Mouse (Mus musculus): ENCODE results near the gene Hey2. TPM values are rescaled to one million over a fixed set of nuclear protein-coding genes. Genes with fewer than 3 reads are reported as not detected.

The Hey2 gene
- not detected in 2 replicates for polyA plus RNA-seq (2012; ENCODE audit: insufficient read depth, low replicate concordance)

DNA sequence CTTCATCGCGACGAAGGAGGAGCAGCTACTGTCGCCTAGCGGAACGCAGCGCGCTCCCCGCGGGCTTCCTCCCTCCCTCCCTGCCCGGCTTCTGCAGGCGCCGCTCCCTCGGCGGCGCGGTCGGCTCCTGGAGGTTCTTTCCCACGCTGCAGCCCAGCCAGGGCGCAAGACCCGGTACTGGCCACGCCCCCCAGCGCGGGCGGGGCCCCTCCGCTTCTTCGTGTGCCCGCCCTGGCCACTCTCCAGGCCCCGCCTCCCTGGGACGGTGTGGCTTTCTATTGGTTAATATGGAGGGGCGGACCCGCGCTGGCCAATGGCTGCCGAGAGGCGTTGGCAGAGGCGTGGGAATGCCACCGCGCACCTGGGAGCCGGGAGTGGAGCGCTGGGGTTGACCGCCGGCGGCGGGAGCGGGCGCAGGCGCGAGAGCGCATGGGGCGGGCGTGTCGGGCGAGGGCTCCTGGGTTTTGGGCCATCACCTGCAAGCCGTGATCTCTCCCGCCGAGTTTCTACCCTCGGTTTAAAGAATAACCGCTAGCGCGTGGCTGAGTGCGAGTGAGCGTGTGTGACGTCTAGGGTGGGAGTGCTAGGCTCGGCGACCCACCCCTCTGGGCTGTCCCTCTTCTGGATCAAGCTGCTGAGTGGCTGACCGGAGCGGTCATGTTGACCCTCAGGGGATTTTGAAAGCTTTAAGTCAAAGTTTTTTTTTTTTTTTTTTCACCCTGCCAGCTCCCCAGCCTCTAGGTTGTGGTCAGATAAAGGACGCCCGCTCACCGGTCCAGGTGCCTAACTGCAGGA is at the start of gene Hey2:
TSS of gene Hey2 (minus strand) at position 159 of the 795 bp plus-strand sequence.
- Histone ChIP-seq H3K9me3 (no peaks in the 10 kb centered on the region; the same call in 1 of the 2 replicates), H3K36me3 (replicated peaks; ENCODE audit: low read length) (no peaks in the 10 kb centered on the region), H3K4me3 (replicated peaks) (peak within 1 kb of the TSS; percentile 91), H3K4me1 (peaks cover 30% of the 10 kb centered on the region), H3K27me3 (replicated peaks) (peaks cover 74% of the 10 kb centered on the region)
- TF ChIP-seq GATA1 (IDR thresholded peaks at IDR 0.05; ENCODE audit: borderline replicate concordance, low read length) (no peak), FLI1 (IDR thresholded peaks at IDR 0.05; ENCODE audit: low read length) (no peak)

DNA sequence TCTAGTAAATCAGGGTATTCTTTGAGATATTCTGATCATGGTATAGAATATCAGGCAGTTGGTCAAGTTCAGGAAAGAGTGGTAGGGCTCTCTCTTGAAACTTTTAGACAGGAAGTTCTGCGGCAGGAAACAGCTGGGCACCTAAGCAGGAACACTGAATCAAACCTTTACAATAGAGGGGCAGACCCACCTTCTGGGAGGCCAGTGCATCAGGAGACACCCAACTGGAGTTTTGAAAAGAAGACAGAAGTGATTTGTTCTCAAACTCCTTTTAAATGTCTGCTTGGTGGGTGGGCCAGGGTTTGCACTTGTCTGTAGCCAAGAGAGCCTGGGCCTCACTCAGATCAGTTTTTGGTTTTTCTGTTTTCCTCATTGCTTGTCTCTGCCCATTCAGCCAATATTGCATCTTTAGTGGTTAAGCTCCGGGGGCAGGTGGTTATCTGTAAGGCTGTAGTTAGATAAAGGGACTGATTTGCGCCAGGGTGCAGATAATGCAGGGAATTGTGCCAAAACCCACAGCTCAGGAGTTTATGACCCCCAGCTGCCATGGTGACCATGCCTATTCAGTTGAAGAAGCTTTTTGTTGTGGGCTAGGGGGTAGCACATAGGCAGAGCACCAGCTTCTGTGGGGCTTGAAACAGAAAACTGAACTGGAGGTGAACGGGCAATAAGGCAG is 40.6 kb upstream of the Hey2 start:
- H3K9me3 ChIP-seq: 0 out of 2 replicates have a peak, but pooled peaks cover 4% of the 10 kb centered on the region
- H3K36me3 ChIP-seq (replicated peaks; ENCODE audit: low read length): no peaks in the 10 kb centered on the region
- TF ChIP-seq GATA1 (IDR thresholded peaks at IDR 0.05; ENCODE audit: borderline replicate concordance, low read length) (no peak), FLI1 (IDR thresholded peaks at IDR 0.05; ENCODE audit: low read length) (no peak)
- H3K4me3 ChIP-seq (replicated peaks): no peak overlapping the region
- no peaks in the 10 kb centered on the region for H3K27me3 ChIP-seq (replicated peaks)
- H3K4me1 ChIP-seq: no peaks in the 10 kb centered on the region

DNA sequence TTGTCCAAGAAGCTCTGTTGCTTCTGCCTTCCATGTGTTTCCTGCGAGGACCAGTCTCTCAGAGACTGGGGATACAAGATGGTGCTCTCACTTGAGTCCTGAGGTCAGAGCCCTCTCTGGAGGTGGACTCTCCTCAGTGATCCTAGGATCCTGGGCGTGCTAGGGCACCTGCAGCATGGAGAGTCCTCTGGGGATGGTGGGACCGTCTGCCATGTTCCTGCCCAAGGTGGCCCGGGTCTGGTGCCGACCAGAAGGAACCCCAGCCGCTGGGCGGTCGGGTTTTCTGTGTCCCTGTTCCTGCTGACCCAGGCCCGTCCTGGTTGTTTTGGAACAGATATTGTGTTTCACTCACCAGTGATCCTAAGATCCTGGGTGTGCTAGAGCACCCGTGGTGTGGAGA is 38.5 kb upstream of the Hey2 start:
- no peak for TF ChIP-seq GATA1 (IDR thresholded peaks at IDR 0.05; ENCODE audit: borderline replicate concordance, low read length)
- TF ChIP-seq FLI1 (IDR thresholded peaks at IDR 0.05; ENCODE audit: low read length): no peak
- H3K36me3 ChIP-seq (replicated peaks; ENCODE audit: low read length): no peaks in the 10 kb centered on the region
- H3K4me1 ChIP-seq: no peaks in the 10 kb centered on the region
- no peak overlapping the region for H3K4me3 ChIP-seq (replicated peaks)
- 0 out of 2 replicates have a peak, but pooled peaks cover 4% of the 10 kb centered on the region for H3K9me3 ChIP-seq
- no peaks in the 10 kb centered on the region for H3K27me3 ChIP-seq (replicated peaks)

DNA sequence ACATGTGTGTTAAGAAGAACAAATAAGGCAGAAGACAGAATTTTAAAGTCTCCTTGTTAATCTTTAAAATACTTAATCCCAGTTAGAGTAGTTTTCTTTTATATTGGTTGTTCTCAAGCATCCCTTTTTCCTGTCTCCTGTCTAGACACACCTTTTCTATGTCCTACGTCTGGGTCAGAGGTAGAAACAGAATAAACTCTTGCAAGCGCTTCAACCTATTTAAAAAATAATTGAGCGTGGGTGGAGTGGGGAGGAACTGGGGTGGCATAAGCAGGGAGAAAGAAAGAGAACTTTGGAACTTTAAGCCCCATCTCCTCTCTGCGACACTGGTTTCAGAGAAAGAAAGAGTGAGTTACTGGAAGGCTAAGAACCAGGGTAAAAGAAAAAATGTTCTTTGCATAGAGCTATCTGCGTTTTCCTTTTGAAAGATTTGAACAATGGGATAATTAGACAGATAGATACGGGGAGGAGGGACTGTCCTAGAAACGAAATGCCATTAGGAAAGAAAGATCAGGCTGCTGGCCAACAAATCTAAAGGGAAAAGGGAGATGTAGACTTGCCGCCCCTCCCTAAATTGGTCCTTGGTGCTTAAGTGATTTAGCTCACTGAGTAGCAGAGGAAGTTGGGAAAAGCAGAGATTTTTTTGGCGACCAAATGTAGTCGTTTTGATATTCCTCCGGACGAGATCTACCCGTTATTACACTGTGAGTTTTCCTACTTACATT is 2.7 kb upstream of the Hey2 start:
- peaks cover 30% of the 10 kb centered on the region for H3K4me1 ChIP-seq
- no peaks in the 10 kb centered on the region for H3K36me3 ChIP-seq (replicated peaks; ENCODE audit: low read length)
- TF ChIP-seq FLI1 (IDR thresholded peaks at IDR 0.05; ENCODE audit: low read length) (no peak), GATA1 (IDR thresholded peaks at IDR 0.05; ENCODE audit: borderline replicate concordance, low read length) (no peak)
- H3K27me3 ChIP-seq (replicated peaks): peaks cover 69% of the 10 kb centered on the region
- no peaks in the 10 kb centered on the region for H3K9me3 ChIP-seq
- H3K4me3 ChIP-seq (replicated peaks): no peak overlapping the region

DNA sequence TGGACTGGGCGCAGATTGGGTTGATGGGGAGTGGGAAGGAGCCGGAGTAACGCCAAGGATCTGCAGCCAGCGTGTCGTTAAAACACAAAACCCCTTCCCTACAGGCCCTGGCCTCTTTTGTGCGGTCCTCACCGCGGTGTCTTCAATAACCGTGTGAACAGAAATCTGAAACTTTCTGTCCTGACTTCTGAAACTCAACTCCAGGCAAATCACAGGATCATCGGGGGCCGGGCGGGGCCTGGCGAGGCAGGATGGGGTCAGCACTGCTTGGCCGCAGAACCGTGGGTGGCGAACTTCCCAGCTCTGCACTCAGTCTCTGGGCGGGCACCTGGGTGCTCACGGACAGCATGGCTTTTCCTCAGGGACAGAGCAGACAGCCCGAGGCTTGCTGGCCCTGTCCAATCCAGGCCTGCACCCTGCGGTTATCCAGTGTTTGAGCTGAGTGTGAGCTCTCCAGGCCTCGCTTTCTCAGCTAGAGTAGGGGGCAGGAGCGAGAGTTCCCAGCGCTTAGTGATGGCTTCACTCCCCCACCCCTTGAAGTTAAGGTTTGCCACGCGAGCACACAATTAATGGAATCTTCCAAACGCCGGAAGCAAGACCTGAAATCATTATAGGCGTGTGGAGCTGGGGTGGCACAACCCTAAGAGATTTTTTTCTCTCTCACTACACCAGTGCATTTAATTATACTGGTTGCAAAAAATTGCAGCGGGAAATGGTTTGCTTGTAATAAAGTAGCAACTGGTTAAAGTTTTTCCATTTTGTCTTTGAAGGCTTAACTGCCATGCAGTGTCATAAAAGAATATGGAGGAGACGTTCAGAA is 1.8 kb upstream of the Hey2 start:
- Histone ChIP-seq H3K9me3 (no peaks in the 10 kb centered on the region; the same call in 1 of the 2 replicates), H3K27me3 (replicated peaks) (peaks cover 70% of the 10 kb centered on the region), H3K4me1 (peaks cover 30% of the 10 kb centered on the region), H3K36me3 (replicated peaks; ENCODE audit: low read length) (no peaks in the 10 kb centered on the region), H3K4me3 (replicated peaks) (peak overlapping the region; percentile 69)
- TF ChIP-seq FLI1 (IDR thresholded peaks at IDR 0.05; ENCODE audit: low read length) (no peak), GATA1 (IDR thresholded peaks at IDR 0.05; ENCODE audit: borderline replicate concordance, low read length) (no peak)

DNA sequence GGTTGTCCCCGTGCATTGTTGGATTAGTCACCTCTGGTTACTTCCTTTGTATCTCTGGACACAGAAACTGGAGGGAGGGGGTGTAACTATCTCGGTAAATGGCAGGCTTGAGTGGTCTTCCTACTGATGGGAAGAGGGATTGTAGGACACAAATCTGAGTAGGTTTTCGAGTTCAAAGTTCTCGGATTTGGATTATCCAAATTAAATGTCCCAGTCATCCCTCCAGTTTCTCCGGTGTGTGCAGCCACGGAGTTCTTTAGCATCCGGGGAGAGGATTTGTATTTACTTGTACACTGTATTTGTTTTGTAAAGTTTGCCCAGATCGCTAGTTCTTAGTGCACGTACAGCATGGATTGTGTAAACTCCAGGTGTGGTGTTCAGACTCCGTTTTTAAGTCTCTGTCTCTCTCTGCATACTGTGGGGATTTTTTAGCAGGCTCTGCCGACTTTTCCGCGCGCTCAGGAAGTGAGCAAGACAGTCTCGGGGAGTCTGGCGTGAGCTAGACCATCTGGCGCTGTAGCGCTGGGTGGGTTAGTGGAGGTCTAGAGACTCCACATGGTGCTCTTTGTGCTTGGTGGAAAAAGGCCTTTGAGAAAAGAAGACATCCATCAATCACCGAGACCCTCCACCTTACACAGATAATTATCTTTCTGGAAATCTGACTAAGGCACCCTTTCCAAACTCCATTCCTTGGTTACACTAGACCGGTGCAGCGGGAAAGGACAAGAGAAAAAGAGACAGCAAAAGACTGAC is 1.0 kb upstream of the Hey2 start:
- peak overlapping the region; percentile 91 for H3K4me3 ChIP-seq (replicated peaks)
- H3K9me3 ChIP-seq: no peaks in the 10 kb centered on the region; the same call in 1 of the 2 replicates
- no peaks in the 10 kb centered on the region for H3K36me3 ChIP-seq (replicated peaks; ENCODE audit: low read length)
- peaks cover 73% of the 10 kb centered on the region for H3K27me3 ChIP-seq (replicated peaks)
- H3K4me1 ChIP-seq: peaks cover 30% of the 10 kb centered on the region
- no peak for TF ChIP-seq FLI1 (IDR thresholded peaks at IDR 0.05; ENCODE audit: low read length)
- TF ChIP-seq GATA1 (IDR thresholded peaks at IDR 0.05; ENCODE audit: borderline replicate concordance, low read length): no peak

DNA sequence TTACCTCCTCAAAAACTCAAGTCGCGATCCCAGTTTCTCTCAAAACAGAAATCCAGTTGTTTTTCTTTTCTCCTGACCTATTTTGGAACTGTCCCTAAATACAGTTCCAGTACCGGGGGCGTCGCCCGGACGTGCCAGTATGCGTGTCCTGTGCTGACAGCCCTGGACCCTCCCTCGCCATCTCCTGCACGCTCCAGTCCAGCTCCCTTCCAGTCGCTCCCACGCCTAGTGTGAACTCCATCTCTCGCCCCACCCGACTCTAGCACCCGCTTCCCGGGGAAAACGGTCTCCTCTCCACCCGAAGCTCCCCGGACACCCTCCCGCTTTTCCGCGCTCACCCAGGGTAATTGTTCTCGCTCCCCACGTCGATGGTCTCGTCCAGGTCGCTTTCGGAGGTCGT is 373 bp downstream of the Hey2 start:
- peaks cover 74% of the 10 kb centered on the region for H3K27me3 ChIP-seq (replicated peaks)
- peak overlapping the region; percentile 91 for H3K4me3 ChIP-seq (replicated peaks)
- H3K4me1 ChIP-seq: peaks cover 30% of the 10 kb centered on the region
- H3K9me3 ChIP-seq: no peaks in the 10 kb centered on the region; the same call in 1 of the 2 replicates
- no peaks in the 10 kb centered on the region for H3K36me3 ChIP-seq (replicated peaks; ENCODE audit: low read length)
- TF ChIP-seq GATA1 (IDR thresholded peaks at IDR 0.05; ENCODE audit: borderline replicate concordance, low read length): no peak
- TF ChIP-seq FLI1 (IDR thresholded peaks at IDR 0.05; ENCODE audit: low read length): no peak

DNA sequence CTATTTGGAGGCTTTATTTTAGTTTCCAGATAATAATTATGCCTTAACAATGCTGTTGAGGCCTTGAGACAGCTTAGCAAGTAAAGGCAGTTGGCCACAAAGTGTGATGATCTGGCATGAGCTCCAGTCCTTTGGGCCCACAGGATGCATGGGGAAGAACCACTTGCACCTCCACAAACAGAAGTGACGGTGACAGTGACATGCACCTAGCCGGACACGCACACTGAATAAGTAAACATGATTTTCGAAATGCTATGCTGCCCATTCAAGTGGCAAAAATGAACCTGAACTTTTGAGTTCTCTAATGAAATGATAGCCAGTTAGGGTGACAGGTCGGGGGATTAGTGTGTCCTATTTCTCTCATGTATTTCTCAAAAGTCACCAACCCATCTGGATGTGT is 1.8 kb downstream of the Hey2 start:
- no peak overlapping the region for H3K4me3 ChIP-seq (replicated peaks)
- H3K4me1 ChIP-seq: peaks cover 30% of the 10 kb centered on the region
- H3K36me3 ChIP-seq (replicated peaks; ENCODE audit: low read length): no peaks in the 10 kb centered on the region
- TF ChIP-seq FLI1 (IDR thresholded peaks at IDR 0.05; ENCODE audit: low read length) (no peak), GATA1 (IDR thresholded peaks at IDR 0.05; ENCODE audit: borderline replicate concordance, low read length) (no peak)
- H3K27me3 ChIP-seq (replicated peaks): peaks cover 68% of the 10 kb centered on the region
- no peaks in the 10 kb centered on the region; the same call in 1 of the 2 replicates for H3K9me3 ChIP-seq
